Mouse (Mus musculus): ENCODE data around the gene Edem3. TPM values are rescaled to one million over a fixed set of nuclear protein-coding genes. Genes with fewer than 3 reads are reported as not detected.
A peak's percentile ranks its signal among the peaks of the same experiment; 100 is the strongest.
"Not testable (repeated sequence)": the region's sequence is repeated elsewhere in the genome, so short reads cannot be mapped to it uniquely, and the experiment has no call there.

The Edem3 gene
- total RNA-seq, 1 experiment from 2014 or later, result 96.0 TPM

GRCm38 (mm10) chr1:151810628-151811421 lies 55.7 kb downstream of the Edem3 start:
- no peak for DNase-seq

GRCm38 (mm10) chr1:151811456-151811855 lies 56.3 kb downstream of the Edem3 start:
- DNase-seq, result no peak

- DNase-seq, result no peak
Measured at GRCm38 (mm10) chr1:151812004-151812712, 57.0 kb downstream of the Edem3 start.

GRCm38 (mm10) chr1:151816051-151816450 lies 60.9 kb downstream of the Edem3 start:
- no peak for DNase-seq

GRCm38 (mm10) chr1:151819190-151819589 lies 64.0 kb downstream of the Edem3 start:
- DNase-seq, result no peak

- peak; percentile 84 for DNase-seq
Measured at GRCm38 (mm10) chr1:151820457-151820856, 65.3 kb downstream of the Edem3 start.

GRCm38 (mm10) chr1:151825065-151825464 lies 69.9 kb downstream of the Edem3 start:
- DNase-seq, result peak; percentile 31

- no peak for DNase-seq
Measured at GRCm38 (mm10) chr1:151831791-151832190, 76.6 kb downstream of the Edem3 start.

- no peak for DNase-seq
Measured at GRCm38 (mm10) chr1:151835261-151835660, 80.1 kb downstream of the Edem3 start.

GRCm38 (mm10) chr1:151840345-151840744 lies 85.2 kb downstream of the Edem3 start:
- DNase-seq, result not testable (repeated sequence)

- DNase-seq, result no peak
Measured at GRCm38 (mm10) chr1:151845252-151845832, 90.2 kb downstream of the Edem3 start.

GRCm38 (mm10) chr1:151845926-151846782 lies 91.0 kb downstream of the Edem3 start:
- DNase-seq, result no peak

GRCm38 (mm10) chr1:151848286-151848685 lies 93.1 kb downstream of the Edem3 start:
- no peak for DNase-seq

GRCm38 (mm10) chr1:151849993-151850608 lies 94.9 kb downstream of the Edem3 start:
- DNase-seq, result no peak

GRCm38 (mm10) chr1:151851051-151851848 lies 96.1 kb downstream of the Edem3 start:
- peak; percentile 57 for DNase-seq

- no peak for DNase-seq
Measured at GRCm38 (mm10) chr1:151851976-151852375, 96.8 kb downstream of the Edem3 start.

- DNase-seq, result no peak
Measured at GRCm38 (mm10) chr1:151855561-151855960, 100.4 kb downstream of the Edem3 start.

GRCm38 (mm10) chr1:151858474-151858873 lies 103.3 kb downstream of the Edem3 start:
- no peak for DNase-seq

GRCm38 (mm10) chr1:151861334-151861995 lies 106.3 kb downstream of the Edem3 start:
- no peak for DNase-seq

GRCm38 (mm10) chr1:151862109-151862508 lies 106.9 kb downstream of the Edem3 start:
- DNase-seq, result no peak
